Mouse (Mus musculus) gonadal fat pad, adult 2 months (tissue): ENCODE data around the gene Wsb1. TPM values are rescaled to one million over a fixed set of nuclear protein-coding genes. Genes with fewer than 3 reads are reported as not detected.

ENCODE experiments used
- DNase-seq: peaks from one replicate; pipeline ENCODE4 v3.0.0-alpha.2; 2012; ENCODE audit warnings: low read depth
- polyA plus RNA-seq: library from polyadenylated mRNA; depleted of rRNA; stranded (reverse); fragments of >200 nt; gene quantifications from 2 replicates; pipeline ENCODE4 v1.2.3, GENCODE M21; 2012; rRNA removed

Gene Wsb1
- polyA plus RNA-seq, 1 experiment, result 38.7 TPM

DNA sequence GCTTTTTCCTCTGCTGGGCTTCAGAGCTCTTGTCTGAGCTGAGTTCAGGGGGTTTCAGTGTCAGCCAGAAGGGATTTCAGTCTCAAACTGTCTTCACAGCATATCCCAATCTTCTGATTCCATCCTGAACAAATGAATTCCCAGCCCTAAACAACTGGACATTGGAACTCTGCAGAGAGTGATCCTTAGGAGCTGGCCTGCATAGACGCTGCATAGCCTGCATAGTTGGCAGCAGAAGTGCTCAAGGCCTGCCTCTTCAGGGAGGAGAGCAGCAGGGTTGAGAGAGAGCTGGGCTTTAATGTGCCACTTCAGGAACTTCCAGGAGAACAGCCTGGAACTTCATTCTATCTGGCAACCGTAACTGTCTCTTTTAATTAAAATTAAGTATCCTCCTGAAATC, 38.9 kb downstream of the Wsb1 start:
- DNase-seq, result no peak

DNA sequence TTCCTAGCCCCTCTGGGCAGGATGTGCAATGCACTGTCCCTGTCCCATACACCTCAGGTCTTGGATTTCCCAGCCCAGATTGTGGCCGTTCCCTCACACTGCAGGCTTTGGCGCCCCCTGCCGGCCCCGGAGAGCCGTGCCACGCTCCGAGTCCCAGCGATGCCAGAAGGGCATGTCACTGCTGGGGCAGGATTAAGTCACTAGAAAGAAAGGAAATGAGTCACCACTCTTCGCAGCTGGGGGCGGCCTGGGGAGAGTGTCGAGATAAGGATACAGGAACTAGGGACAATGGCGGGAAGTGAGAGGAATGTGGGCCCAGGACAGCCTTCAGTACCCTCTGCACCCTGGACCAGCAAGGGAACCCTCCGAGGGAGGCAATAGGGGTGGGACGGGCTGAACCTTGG, 40.5 kb downstream of the Wsb1 start:
- no peak for DNase-seq

- no peak for DNase-seq
Measured at GRCm38 (mm10) chr11:79209882-79210471, 44.5 kb downstream of the Wsb1 start.

- no peak for DNase-seq
Measured at GRCm38 (mm10) chr11:79209113-79209512, 45.4 kb downstream of the Wsb1 start.

GRCm38 (mm10) chr11:79208462-79208861, 46.0 kb downstream of the Wsb1 start:
- DNase-seq, result no peak

- no peak for DNase-seq
Measured at GRCm38 (mm10) chr11:79207691-79208090, 46.8 kb downstream of the Wsb1 start.

GRCm38 (mm10) chr11:79204444-79204843, 50.0 kb downstream of the Wsb1 start:
- DNase-seq, result no peak

GRCm38 (mm10) chr11:79200502-79200901, 54.0 kb downstream of the Wsb1 start:
- DNase-seq, result no peak

DNA sequence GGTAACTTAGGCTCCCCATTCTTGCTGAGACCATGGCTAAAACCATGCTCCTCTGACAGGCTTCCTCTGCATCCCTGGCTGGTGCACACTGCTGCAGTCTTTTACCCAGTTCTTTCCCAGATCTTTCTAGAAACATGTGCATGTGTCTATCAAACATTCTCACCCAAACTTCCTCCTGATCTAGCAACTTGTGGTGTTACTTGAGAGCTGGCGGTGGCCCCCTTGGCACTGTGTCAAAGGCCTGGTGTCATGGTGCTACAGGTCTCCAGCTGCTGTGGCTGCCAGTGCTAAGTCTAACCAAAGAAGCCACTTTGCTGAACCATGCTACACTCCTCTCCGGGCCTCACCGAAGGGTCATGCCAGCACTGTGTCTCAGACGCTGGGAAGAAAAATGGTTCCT, 55.9 kb downstream of the Wsb1 start:
- DNase-seq, result no peak

- no peak for DNase-seq
Measured at GRCm38 (mm10) chr11:79197846-79198235, 56.6 kb downstream of the Wsb1 start.

DNA sequence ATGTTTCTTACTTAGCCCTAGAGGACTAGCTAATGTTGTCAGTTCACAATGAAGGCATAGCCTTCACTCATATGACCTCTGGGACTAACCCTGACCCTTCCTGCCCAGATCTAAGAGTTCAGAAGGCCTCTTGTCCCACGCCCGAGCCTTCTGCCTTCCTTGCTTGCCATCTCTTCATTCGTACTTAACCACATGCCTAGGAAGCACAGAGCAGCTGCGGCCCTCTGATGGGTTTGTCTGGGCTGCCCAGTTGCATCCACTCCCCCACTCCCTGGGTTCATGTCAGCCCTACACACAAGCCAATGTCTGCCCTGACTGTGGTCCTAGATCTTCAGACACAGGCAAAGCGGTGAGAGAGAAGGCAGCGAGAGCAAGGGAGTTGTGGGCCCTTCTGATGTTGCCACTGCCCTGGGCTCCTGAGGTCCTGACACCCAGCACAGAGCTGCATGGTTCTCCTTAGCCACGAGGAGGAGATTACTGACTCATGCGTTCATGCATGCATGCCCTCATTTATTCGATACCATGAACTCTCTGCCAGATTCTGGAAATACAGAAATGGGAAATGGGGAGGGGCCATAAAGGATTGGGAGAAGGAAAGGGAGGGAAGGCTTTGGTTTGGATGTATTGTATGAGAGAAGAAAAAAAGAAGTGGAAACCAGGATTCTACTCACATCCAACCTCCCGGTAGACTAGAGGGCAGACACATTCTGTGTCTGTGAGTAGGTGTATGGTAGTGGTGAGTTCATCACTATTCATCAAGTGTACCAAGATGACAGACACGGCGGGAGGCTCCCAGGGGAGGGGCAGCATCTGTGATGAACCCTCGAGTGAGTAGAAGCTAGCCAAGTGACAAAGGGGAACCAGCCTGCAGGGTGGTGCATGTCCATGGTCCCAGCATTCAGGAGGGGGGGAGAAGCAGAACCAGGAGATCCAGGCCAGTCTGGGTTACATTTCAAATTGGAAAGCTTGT, 57.3 kb downstream of the Wsb1 start:
- DNase-seq, result no peak

DNA sequence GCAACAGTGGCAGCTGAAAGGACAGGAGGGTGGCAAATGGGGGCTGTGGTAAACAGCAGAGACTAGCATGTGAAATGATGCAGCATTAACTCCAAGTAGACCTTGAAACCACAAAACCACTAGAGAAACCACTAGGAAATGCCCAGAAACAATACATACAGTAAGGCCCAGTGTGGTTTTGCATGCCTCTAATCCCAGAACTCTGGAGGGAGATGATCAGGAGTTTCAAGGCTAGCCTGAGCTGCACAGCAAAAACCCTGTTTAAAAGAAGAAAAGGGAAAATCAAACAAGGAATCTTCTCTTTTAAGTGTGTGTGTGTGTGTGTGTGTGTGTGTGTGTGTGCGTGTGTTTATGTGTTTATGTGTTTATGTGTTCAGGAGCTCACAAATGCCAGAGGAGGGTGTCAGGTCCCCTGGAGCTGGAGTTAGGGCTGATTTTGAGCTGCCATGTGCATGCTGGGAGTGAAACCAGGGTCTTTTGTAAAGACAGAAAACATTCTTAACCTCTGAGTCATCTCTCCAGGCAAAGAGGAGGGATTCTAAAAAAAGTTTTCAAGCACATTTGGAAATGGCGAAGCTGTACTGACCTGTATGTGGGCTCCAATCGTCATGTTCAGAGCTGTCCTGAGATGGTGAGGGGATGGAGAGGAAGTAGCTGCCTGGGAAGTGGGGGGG, 58.1 kb downstream of the Wsb1 start:
- DNase-seq, result no peak

- no peak for DNase-seq
Measured at GRCm38 (mm10) chr11:79192176-79192575, 62.3 kb downstream of the Wsb1 start.

GRCm38 (mm10) chr11:79191214-79191613, 63.3 kb downstream of the Wsb1 start:
- no peak for DNase-seq

GRCm38 (mm10) chr11:79190257-79190656, 64.2 kb downstream of the Wsb1 start:
- DNase-seq, result no peak

Other genes with a start within 250 kb of the Wsb1 start
- 11.8 and 13.9 TPM in 2 replicates for gene Ksr1, start 108.3 kb downstream of the Wsb1 start, polyA plus RNA-seq
- gene Gm9964, start 42.2 kb upstream of the Wsb1 start, polyA plus RNA-seq, result not detected in 2 replicates
- gene Nf1, start 85.0 kb upstream of the Wsb1 start, polyA plus RNA-seq, result 12.1 and 15.6 TPM in 2 replicates
- not detected in 2 replicates for gene Omg, start 249.4 kb upstream of the Wsb1 start, polyA plus RNA-seq